Comparison of ENCODE assay signal across 8 mouse cellular contexts in genomic region chr1:135148476-135148875, GRCm38 (mm10). TPM values are rescaled to one million over a fixed set of nuclear protein-coding genes. Genes with fewer than 3 reads are reported as not detected.
DNase-seq lines count a peak whose midpoint lies in the region; ATAC-seq and TF ChIP-seq lines count a peak whose summit lies in the region.

No protein-coding gene starts in this region.

- no peak for DNase-seq in kidney, postnatal 0 days (ENCODE audit: low spot score)
- no peak for DNase-seq in kidney, postnatal 14 days
- no peak for DNase-seq in embryonic facial prominence, embryonic 11.5 days (ENCODE audit: low spot score)
- peak; percentile 14 for DNase-seq in hindbrain, postnatal 0 days (ENCODE audit: low spot score)
- no peak for DNase-seq in ovary, adult 18-20 months (ENCODE audit: low spot score)
- DNase-seq in left cerebral cortex, postnatal 4 days, result no peak
- DNase-seq in kidney, adult 8-10 months, result no peak

- H3K4me2 ChIP-seq in kidney, postnatal 0 days (ENCODE audit: low read length), result peak overlapping the region; percentile 77
- peak overlapping the region; percentile 83; the same call in 1 of the 2 replicates for H3K4me2 ChIP-seq in embryonic facial prominence, embryonic 11.5 days (ENCODE audit: low read depth, low read length)
- H3K4me2 ChIP-seq in hindbrain, postnatal 0 days (ENCODE audit: low read depth, low read length), result peak overlapping the region; percentile 87
- peak overlapping the region; percentile 84 for H3K4me2 ChIP-seq in midbrain, embryonic 16.5 days (ENCODE audit: low read length)

- H3K9me3 ChIP-seq in kidney, postnatal 0 days (replicated peaks; ENCODE audit: low read length), result no peaks in the 10 kb centered on the region
- no peaks in the 10 kb centered on the region for H3K9me3 ChIP-seq in embryonic facial prominence, embryonic 11.5 days (replicated peaks; ENCODE audit: control insufficient read depth, low read length)
- no peaks in the 10 kb centered on the region for H3K9me3 ChIP-seq in hindbrain, postnatal 0 days (ENCODE audit: low read length)
- no peaks in the 10 kb centered on the region for H3K9me3 ChIP-seq in midbrain, embryonic 16.5 days (replicated peaks; ENCODE audit: control insufficient read depth, low read length, poor library complexity, severe bottlenecking)

- no peaks in the 10 kb centered on the region for H3K27me3 ChIP-seq in kidney, postnatal 0 days (ENCODE audit: insufficient read depth, low read length)
- no peaks in the 10 kb centered on the region for H3K27me3 ChIP-seq in embryonic facial prominence, embryonic 11.5 days (ENCODE audit: control insufficient read depth, insufficient read depth, low read length)
- no peaks in the 10 kb centered on the region for H3K27me3 ChIP-seq in hindbrain, postnatal 0 days (ENCODE audit: insufficient read depth, low read length)
- H3K27me3 ChIP-seq in midbrain, embryonic 16.5 days (ENCODE audit: control insufficient read depth, insufficient read depth, low read depth, low read length), result no peaks in the 10 kb centered on the region

- no peak for TF ChIP-seq CTCF in kidney, postnatal 0 days (IDR thresholded peaks at IDR 0.05; ENCODE audit: low read depth)
- TF ChIP-seq CTCF in hindbrain, postnatal 0 days (IDR thresholded peaks at IDR 0.05; ENCODE audit: low read depth), result no peak

- 0 out of 2 replicates have a peak, but pooled peaks cover 6% of the 10 kb centered on the region for H3K4me1 ChIP-seq in kidney, postnatal 0 days (replicated peaks; ENCODE audit: insufficient read depth, low read length)
- 0 out of 2 replicates have a peak, but pooled peaks cover 3% of the 10 kb centered on the region for H3K4me1 ChIP-seq in embryonic facial prominence, embryonic 11.5 days (ENCODE audit: control insufficient read depth, insufficient read depth, low read length)
- peaks cover 18% of the 10 kb centered on the region; the same call in 1 of the 2 replicates for H3K4me1 ChIP-seq in hindbrain, postnatal 0 days (ENCODE audit: insufficient read depth, low read length)
- H3K4me1 ChIP-seq in midbrain, embryonic 16.5 days (ENCODE audit: control insufficient read depth, insufficient read depth, low read length), result peaks cover 34% of the 10 kb centered on the region

- no peak overlapping the region for H3K27ac ChIP-seq in kidney, postnatal 0 days
- H3K27ac ChIP-seq in embryonic facial prominence, embryonic 11.5 days (replicated peaks; ENCODE audit: low read depth, low read length), result no peak overlapping the region
- H3K27ac ChIP-seq in hindbrain, postnatal 0 days, result peak overlapping the region; percentile 98
- peak overlapping the region; percentile 95 for H3K27ac ChIP-seq in midbrain, embryonic 16.5 days (ENCODE audit: low read length)

- H3K4me3 ChIP-seq in kidney, postnatal 0 days (replicated peaks; ENCODE audit: low read depth, low read length), result no peak overlapping the region
- peak overlapping the region; percentile 90 for H3K4me3 ChIP-seq in embryonic facial prominence, embryonic 11.5 days (ENCODE audit: low read depth, low read length)
- peak overlapping the region; percentile 99 for H3K4me3 ChIP-seq in hindbrain, postnatal 0 days (ENCODE audit: low read length)
- peak overlapping the region; percentile 85 for H3K4me3 ChIP-seq in midbrain, embryonic 16.5 days (ENCODE audit: low read depth, low read length)

- WGBS in kidney, postnatal 0 days, result 61% methylated on average over 4 of the region's 4 CpGs
- 70% methylated on average over 4 of the region's 4 CpGs for WGBS in embryonic facial prominence, embryonic 11.5 days
- WGBS in hindbrain, postnatal 0 days, result 28% methylated on average over 4 of the region's 4 CpGs
- 55% methylated on average over 4 of the region's 4 CpGs for WGBS in midbrain, embryonic 16.5 days

- no peak for ATAC-seq in kidney, postnatal 0 days (replicated peaks; ENCODE audit: low FRiP score, low read depth)
- no peak for ATAC-seq in embryonic facial prominence, embryonic 11.5 days (replicated peaks; ENCODE audit: insufficient number of reproducible peaks, low FRiP score, low TSS enrichment, low read depth)
- ATAC-seq in hindbrain, postnatal 0 days, result no peak
- ATAC-seq in midbrain, embryonic 16.5 days, result no peak

- H3K36me3 ChIP-seq in kidney, postnatal 0 days (ENCODE audit: insufficient read depth, low read length), result no peaks in the 10 kb centered on the region
- H3K36me3 ChIP-seq in embryonic facial prominence, embryonic 11.5 days (replicated peaks; ENCODE audit: control insufficient read depth, insufficient read depth, low read depth, low read length), result no peaks in the 10 kb centered on the region
- H3K36me3 ChIP-seq in hindbrain, postnatal 0 days (ENCODE audit: insufficient read depth, low read length), result peaks cover 4% of the 10 kb centered on the region; the same call in 1 of the 2 replicates
- H3K36me3 ChIP-seq in midbrain, embryonic 16.5 days (ENCODE audit: control insufficient read depth, insufficient read depth, low read length), result no peaks in the 10 kb centered on the region

- intact Hi-C loops in left cerebral cortex, postnatal 4 days (cut with DNase I), result no loop called here

- H3K9ac ChIP-seq in kidney, postnatal 0 days (ENCODE audit: low read depth, low read length), result 0 out of 2 replicates have a peak overlapping the region, but pooled peaks have one; percentile 95
- H3K9ac ChIP-seq in embryonic facial prominence, embryonic 11.5 days (replicated peaks; ENCODE audit: low read length), result no peak overlapping the region; the same call in none of the 2 replicates
- peak overlapping the region; percentile 100 for H3K9ac ChIP-seq in hindbrain, postnatal 0 days (replicated peaks; ENCODE audit: low read length)
- H3K9ac ChIP-seq in midbrain, embryonic 16.5 days (ENCODE audit: low read depth, low read length), result peak overlapping the region; percentile 96

RNA-seq across cellular contexts. Expression of gene Arl8a, which starts 1.9 kb away (rescaled TPM):
- 47.4 and 49.3 TPM in 2 replicates for polyA plus RNA-seq in kidney, postnatal 0 days (2015; fragmentation: Nextera tagmentation; extraction: Ambion mirVana)
- polyA plus RNA-seq in embryonic facial prominence, embryonic 11.5 days (2014; fragmentation: Nextera tagmentation; extraction: Ambion mirVana), result 44.2 and 52.2 TPM in 2 replicates
- total RNA-seq in hindbrain, postnatal 0 days (2014; rRNA removed), result 251 and 277 TPM in 2 replicates
- 329 and 369 TPM in 2 replicates for polyA plus RNA-seq in hindbrain, postnatal 0 days (2015; fragmentation: Nextera tagmentation; extraction: Ambion mirVana)
- polyA plus RNA-seq in midbrain, embryonic 16.5 days (2015; fragmentation: Nextera tagmentation; extraction: Ambion mirVana), result 390 and 409 TPM in 2 replicates
- 100 to 1,000 TPM; 508 to 512 TPM for total RNA-seq in left cerebral cortex, postnatal 4 days (2021)

RNA-seq across cellular contexts. Expression of gene Ptpn7, which starts 16.0 kb away (rescaled TPM):
- polyA plus RNA-seq in kidney, postnatal 0 days (2015; fragmentation: Nextera tagmentation; extraction: Ambion mirVana), result 0.38 and 0.42 TPM in 2 replicates
- polyA plus RNA-seq in embryonic facial prominence, embryonic 11.5 days (2014; fragmentation: Nextera tagmentation; extraction: Ambion mirVana), result 0.92 and 1.9 TPM in 2 replicates
- total RNA-seq in hindbrain, postnatal 0 days (2014; rRNA removed), result 0.10 and 0.54 TPM in 2 replicates
- 0.10 and 0.11 TPM in 2 replicates for polyA plus RNA-seq in hindbrain, postnatal 0 days (2015; fragmentation: Nextera tagmentation; extraction: Ambion mirVana)
- polyA plus RNA-seq in midbrain, embryonic 16.5 days (2015; fragmentation: Nextera tagmentation; extraction: Ambion mirVana), result 0.11 and 0.26 TPM in 2 replicates
- total RNA-seq in left cerebral cortex, postnatal 4 days (2021), result under 1 TPM; 0.10 to 0.24 TPM

RNA-seq across cellular contexts. Expression of gene Gpr37l1, which starts 19.0 kb away (rescaled TPM):
- polyA plus RNA-seq in kidney, postnatal 0 days (2015; fragmentation: Nextera tagmentation; extraction: Ambion mirVana), result not detected in 2 replicates
- polyA plus RNA-seq in embryonic facial prominence, embryonic 11.5 days (2014; fragmentation: Nextera tagmentation; extraction: Ambion mirVana), result not detected in 2 replicates
- 42.6 and 66.3 TPM in 2 replicates for total RNA-seq in hindbrain, postnatal 0 days (2014; rRNA removed)
- polyA plus RNA-seq in hindbrain, postnatal 0 days (2015; fragmentation: Nextera tagmentation; extraction: Ambion mirVana), result 24.9 and 32.1 TPM in 2 replicates
- 1.1 and 2.7 TPM in 2 replicates for polyA plus RNA-seq in midbrain, embryonic 16.5 days (2015; fragmentation: Nextera tagmentation; extraction: Ambion mirVana)
- total RNA-seq in left cerebral cortex, postnatal 4 days (2021), result 10 to 100 TPM; 15.8 to 18.8 TPM

RNA-seq across cellular contexts. Expression of gene Lgr6, which starts 43.4 kb away (rescaled TPM):
- polyA plus RNA-seq in kidney, postnatal 0 days (2015; fragmentation: Nextera tagmentation; extraction: Ambion mirVana), result 0.83 and 0.88 TPM in 2 replicates
- polyA plus RNA-seq in embryonic facial prominence, embryonic 11.5 days (2014; fragmentation: Nextera tagmentation; extraction: Ambion mirVana), result 0.77 and 0.93 TPM in 2 replicates
- 4.6 and 5.0 TPM in 2 replicates for total RNA-seq in hindbrain, postnatal 0 days (2014; rRNA removed)
- 2.7 and 3.1 TPM in 2 replicates for polyA plus RNA-seq in hindbrain, postnatal 0 days (2015; fragmentation: Nextera tagmentation; extraction: Ambion mirVana)
- polyA plus RNA-seq in midbrain, embryonic 16.5 days (2015; fragmentation: Nextera tagmentation; extraction: Ambion mirVana), result 1.1 and 1.2 TPM in 2 replicates
- total RNA-seq in left cerebral cortex, postnatal 4 days (2021), result 1 to 10 TPM; 1.6 to 2.3 TPM

Comparison
In these comparisons a context has a peak if more than half of its experiments do, and no peak if none do; other contexts are left out.
1. H3K27ac ChIP-seq: peak in hindbrain, postnatal 0 days (single experiment) and midbrain, embryonic 16.5 days (single experiment); none in kidney, postnatal 0 days (single experiment) and embryonic facial prominence, embryonic 11.5 days (single experiment).
2. Peak in every context shown above with its lines, with median percentiles within 50 percentile points of each other: H3K4me2 ChIP-seq.